ENCODE assay signal across 8 mouse cellular contexts in the genomic region with DNA sequence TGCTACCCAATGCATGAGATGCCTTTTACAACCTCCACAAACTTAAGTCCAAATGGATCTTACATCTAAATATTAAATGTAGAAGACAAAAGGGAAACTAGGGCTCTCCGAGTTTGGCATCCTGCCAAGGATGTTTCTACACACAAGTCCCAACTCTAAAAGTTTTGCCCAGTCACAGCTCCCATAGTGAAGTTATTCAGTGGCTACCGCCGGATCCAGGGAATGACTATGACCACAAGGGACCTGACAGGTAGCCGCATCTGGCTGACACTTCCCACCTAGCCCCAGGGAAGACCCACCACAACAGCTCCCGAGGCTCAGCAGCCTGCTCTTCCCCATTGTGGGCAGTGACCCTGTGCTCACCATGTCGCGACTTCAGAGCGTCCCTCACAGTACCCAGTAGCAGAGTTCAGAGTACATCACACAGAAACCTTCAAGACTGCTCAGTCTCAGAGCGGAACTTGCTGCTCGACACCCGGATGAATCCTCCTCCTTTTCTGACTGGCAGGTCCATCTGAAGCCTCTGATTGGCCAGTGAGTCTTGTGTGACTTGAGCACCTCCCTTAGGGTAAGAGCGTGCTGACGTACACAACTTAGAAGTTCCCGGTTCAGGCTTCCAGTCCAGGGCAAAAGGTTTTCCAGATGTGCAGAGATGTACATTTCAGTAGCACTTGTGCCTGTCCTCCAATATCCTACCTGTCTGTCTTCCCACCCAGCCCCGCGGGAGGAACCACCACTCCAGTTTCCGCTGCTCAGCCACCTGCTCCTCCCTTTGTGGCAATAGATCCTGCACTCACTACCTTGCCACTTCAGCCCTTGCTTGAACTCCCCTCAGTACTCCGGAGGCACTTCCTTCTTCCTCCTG. TPM values are rescaled to one million over a fixed set of nuclear protein-coding genes. Genes with fewer than 3 reads are reported as not detected.
DNase-seq lines count a peak whose midpoint lies in the region; ATAC-seq and TF ChIP-seq lines count a peak whose summit lies in the region.

A gene (minus strand): TSS at position 499 of the 865 bp plus-strand sequence.

- no peak; the same call in 1 of the 2 replicates for TF ChIP-seq POLR2A in bone marrow, adult 2 months (IDR thresholded peaks at IDR 0.05; ENCODE audit: borderline replicate concordance, control insufficient read depth, low read depth, low read length)
- TF ChIP-seq POLR2A in limb, embryonic 14.5 days (IDR thresholded peaks at IDR 0.05; ENCODE audit: borderline replicate concordance, extremely low read depth, insufficient read depth, insufficient read length): peak; percentile 40; the same call in 1 of the 2 replicates

- no peak for TF ChIP-seq CTCF in bone marrow, adult 2 months (IDR thresholded peaks at IDR 0.05; ENCODE audit: control insufficient read depth, insufficient read depth, low read length)
- TF ChIP-seq CTCF in midbrain, postnatal 0 days (IDR thresholded peaks at IDR 0.05): no peak

- H3K4me2 ChIP-seq in embryonic facial prominence, embryonic 15.5 days (replicated peaks): peak within 1 kb of the TSS; percentile 79
- peak within 1 kb of the TSS; percentile 65 for H3K4me2 ChIP-seq in limb, embryonic 14.5 days (replicated peaks; ENCODE audit: low read depth, low read length, severe bottlenecking)
- H3K4me2 ChIP-seq in midbrain, postnatal 0 days (ENCODE audit: low read depth, low read length, poor library complexity, severe bottlenecking): peak within 1 kb of the TSS; percentile 64

- H3K27me3 ChIP-seq in embryonic facial prominence, embryonic 15.5 days: no peaks in the 10 kb centered on the region
- H3K27me3 ChIP-seq in limb, embryonic 14.5 days (ENCODE audit: control insufficient read depth, insufficient read depth, low read length): no peaks in the 10 kb centered on the region
- no peaks in the 10 kb centered on the region for H3K27me3 ChIP-seq in midbrain, postnatal 0 days (ENCODE audit: insufficient read depth, low read length)

- WGBS in bone marrow, adult 2 months: under 1% methylated on average over 18 of the region's 18 CpGs
- 1% methylated on average over 18 of the region's 18 CpGs for WGBS in embryonic facial prominence, embryonic 15.5 days
- WGBS in limb, embryonic 14.5 days: 2% methylated on average over 18 of the region's 18 CpGs
- under 1% methylated on average over 18 of the region's 18 CpGs for WGBS in midbrain, postnatal 0 days

- H3K9me3 ChIP-seq in embryonic facial prominence, embryonic 15.5 days (replicated peaks): no peaks in the 10 kb centered on the region
- no peaks in the 10 kb centered on the region for H3K9me3 ChIP-seq in limb, embryonic 14.5 days (ENCODE audit: control insufficient read depth, low read length)
- H3K9me3 ChIP-seq in midbrain, postnatal 0 days (ENCODE audit: low read length): no peaks in the 10 kb centered on the region

- H3K9ac ChIP-seq in embryonic facial prominence, embryonic 15.5 days: peak within 1 kb of the TSS; percentile 80
- H3K9ac ChIP-seq in limb, embryonic 14.5 days (ENCODE audit: low read depth, low read length, severe bottlenecking): peak within 1 kb of the TSS; percentile 83
- H3K9ac ChIP-seq in midbrain, postnatal 0 days (replicated peaks; ENCODE audit: low read length, poor library complexity, severe bottlenecking): peak within 1 kb of the TSS; percentile 68

- peak; percentile 99 for ATAC-seq in embryonic facial prominence, embryonic 15.5 days (ENCODE audit: insufficient number of reproducible peaks, low FRiP score, low TSS enrichment, low read depth)
- ATAC-seq in limb, embryonic 14.5 days (ENCODE audit: low FRiP score, low read depth): peak; percentile 100
- ATAC-seq in midbrain, postnatal 0 days (ENCODE audit: low FRiP score): peak; percentile 98

- H3K4me1 ChIP-seq in bone marrow, adult 2 months (ENCODE audit: control insufficient read depth, insufficient read depth, low read length): no peaks in the 10 kb centered on the region
- H3K4me1 ChIP-seq in embryonic facial prominence, embryonic 15.5 days: peaks cover 11% of the 10 kb centered on the region
- peaks cover 8% of the 10 kb centered on the region for H3K4me1 ChIP-seq in limb, embryonic 14.5 days (ENCODE audit: control insufficient read depth, insufficient read depth, low read length)
- no peaks in the 10 kb centered on the region for H3K4me1 ChIP-seq in midbrain, postnatal 0 days (ENCODE audit: insufficient read depth, low read length)

- no peaks in the 10 kb centered on the region for H3K36me3 ChIP-seq in embryonic facial prominence, embryonic 15.5 days
- 0 out of 2 replicates have a peak, but pooled peaks cover 2% of the 10 kb centered on the region for H3K36me3 ChIP-seq in limb, embryonic 14.5 days (ENCODE audit: control insufficient read depth, insufficient read depth, low read length)
- H3K36me3 ChIP-seq in midbrain, postnatal 0 days (ENCODE audit: insufficient read depth, low read length): no peaks in the 10 kb centered on the region

- H3K27ac ChIP-seq in bone marrow, adult 2 months (ENCODE audit: control insufficient read depth, insufficient read depth, low read depth, low read length, poor library complexity): peak within 1 kb of the TSS; percentile 14
- H3K27ac ChIP-seq in embryonic facial prominence, embryonic 15.5 days (replicated peaks): 0 out of 2 replicates have a peak within 1 kb of the TSS, but pooled peaks have one; percentile 55
- no peak within 1 kb of the TSS for H3K27ac ChIP-seq in limb, embryonic 14.5 days (replicated peaks; ENCODE audit: low read depth, low read length)
- H3K27ac ChIP-seq in midbrain, postnatal 0 days (ENCODE audit: low read depth, low read length): no peak within 1 kb of the TSS

- H3K4me3 ChIP-seq in bone marrow, adult 2 months (replicated peaks; ENCODE audit: control insufficient read depth, low read depth, low read length): peak within 1 kb of the TSS; percentile 86
- H3K4me3 ChIP-seq in embryonic facial prominence, embryonic 15.5 days (replicated peaks): peak within 1 kb of the TSS; percentile 80
- peak within 1 kb of the TSS; percentile 86 for H3K4me3 ChIP-seq in limb, embryonic 14.5 days (replicated peaks; ENCODE audit: low read length)
- peak within 1 kb of the TSS; percentile 76 for H3K4me3 ChIP-seq in midbrain, postnatal 0 days (ENCODE audit: low read depth, low read length)

- peak; percentile 97 for DNase-seq in 416B (ENCODE audit: low read depth)
- DNase-seq in heart, adult 8-10 months (ENCODE audit: low spot score): peak; percentile 94
- DNase-seq in kidney, adult 9 months: peak; percentile 96
- DNase-seq in limb, embryonic 14.5 days (ENCODE audit: low spot score): peak; percentile 88
- peak; percentile 94 for DNase-seq in midbrain, postnatal 0 days (ENCODE audit: low spot score)
- DNase-seq in spleen, postnatal 14 days (ENCODE audit: low spot score in 2 of 2): peak; percentile 53 to 68

RNA-seq across cellular contexts. Expression of the gene that starts here (rescaled TPM):
- polyA plus RNA-seq in bone marrow, adult 2 months (2011; ENCODE audit: insufficient read depth, insufficient read length, low replicate concordance, missing spikeins): 16.5 and 18.5 TPM in 2 replicates
- polyA plus RNA-seq in embryonic facial prominence, embryonic 15.5 days (2015; fragmentation: Nextera tagmentation; extraction: Ambion mirVana): 44.7 and 44.8 TPM in 2 replicates
- 10 to 100 TPM in 2 of 4 experiments, 1 to 10 TPM in 2; 5.4 to 15.5 (median 9.2) TPM for total RNA-seq in heart, adult 8-10 months (2022)
- 34.9 and 56.3 TPM in 2 replicates for polyA plus RNA-seq in limb, embryonic 14.5 days (2012; rRNA removed)
- polyA plus RNA-seq in limb, embryonic 14.5 days (2014; fragmentation: Nextera tagmentation; extraction: Ambion mirVana): 46.2 and 46.4 TPM in 2 replicates
- total RNA-seq in midbrain, postnatal 0 days (2014; rRNA removed): 16.5 and 21.8 TPM in 2 replicates
- polyA plus RNA-seq in midbrain, postnatal 0 days (2015; fragmentation: Nextera tagmentation; extraction: Ambion mirVana): 29.3 and 35.7 TPM in 2 replicates

Comparison
In these comparisons a context has a peak if more than half of its experiments do, and no peak if none do; other contexts are left out.
1. H3K27ac ChIP-seq: peak in bone marrow, adult 2 months (single experiment) and embryonic facial prominence, embryonic 15.5 days (single experiment); none in limb, embryonic 14.5 days (single experiment) and midbrain, postnatal 0 days (single experiment).
2. Peak in every context shown above with its lines, with median percentiles within 50 percentile points of each other: DNase-seq, H3K4me3 ChIP-seq, ATAC-seq, H3K4me2 ChIP-seq and H3K9ac ChIP-seq.